Mouse (Mus musculus): Measurements from ENCODE around the gene Sprr2a2.
"Not testable (repeated sequence)": the region's sequence is repeated elsewhere in the genome, so short reads cannot be mapped to it uniquely, and the experiment has no call there.

- TF ChIP-seq CTCF (IDR thresholded peaks at IDR 0.05; ENCODE audit: borderline replicate concordance, insufficient read depth, low read depth, low read length); POLR2A (IDR thresholded peaks at IDR 0.05; ENCODE audit: borderline replicate concordance, insufficient read depth, low read length): not testable (repeated sequence)
Measured at GRCm38 (mm10) chr3:92219031-92219430, 3.3 kb downstream of the Sprr2a2 start.

Measured in cerebellum, adult 2 months (tissue).